Mouse (Mus musculus) hindbrain, embryonic 14.5 days (tissue): Measurements from ENCODE around the gene Polg2. TPM values are rescaled to one million over a fixed set of nuclear protein-coding genes. Genes with fewer than 3 reads are reported as not detected.
"Not testable (repeated sequence)": the region's sequence is repeated elsewhere in the genome, so short reads cannot be mapped to it uniquely, and the experiment has no call there.

Experiments used
- ATAC-seq: fragments of 200-750 bp; cut with Nextera tagmentation; 2 replicates; pipeline ENCODE4 v1.8.0; 2017; ENCODE audit warnings: moderate number of reproducible peaks, mild to moderate bottlenecking, moderate TSS enrichment, moderate library complexity; ENCODE audit not compliant: low FRiP score
- DNase-seq: peaks from one replicate; pipeline ENCODE4 v3.0.0-alpha.2; 2015; ENCODE audit warnings: low spot score
- H3K27ac ChIP-seq: fragments of 300-500 bp; sonication (generic); 2 replicates; pipeline ENCODE4 v1.5.1; 2014; ENCODE audit warnings: mild to moderate bottlenecking, moderate library complexity
- H3K27me3 ChIP-seq: fragments of 300-500 bp; sonication (generic); 2 replicates; pipeline ENCODE4 v1.6.1; 2014; ENCODE audit warnings: mild to moderate bottlenecking, low read length, mixed read lengths; ENCODE audit not compliant: control insufficient read depth, insufficient read depth
- H3K36me3 ChIP-seq: fragments of 300-500 bp; sonication (generic); replicated peaks from 2 replicates; pipeline ENCODE4 v1.6.1; 2014; ENCODE audit not compliant: control insufficient read depth, insufficient read depth
- H3K4me1 ChIP-seq: fragments of 300-500 bp; sonication (generic); replicated peaks from 2 replicates; pipeline ENCODE4 v1.6.1; 2014; ENCODE audit warnings: antibody characterized with exemption, low read length, mixed read lengths; ENCODE audit not compliant: control insufficient read depth, insufficient read depth
- H3K4me2 ChIP-seq: fragments of 300-500 bp; sonication (generic); replicated peaks from 2 replicates; pipeline ENCODE4 v1.6.1; 2014; ENCODE audit warnings: mild to moderate bottlenecking, moderate library complexity
- H3K4me3 ChIP-seq: fragments of 300-500 bp; sonication (generic); replicated peaks from 2 replicates; pipeline ENCODE4 v1.5.1; 2014; ENCODE audit warnings: mild to moderate bottlenecking, low read length
- H3K9ac ChIP-seq: fragments of 300-500 bp; sonication (generic); 2 replicates; pipeline ENCODE4 v1.6.1; 2014
- H3K9me3 ChIP-seq: fragments of 300-500 bp; sonication (generic); 2 replicates; pipeline ENCODE4 v1.6.1; 2016; ENCODE audit warnings: low read length; ENCODE audit not compliant: control insufficient read depth
- WGBS: fragments of 180-500 bp; shearing (Covaris S2); extraction: QIAGEN DNeasy Blood & Tissue Kit; methylation state at CpG from one replicate; pipeline ENCODE4 v1.1.7; 2014; 5-methylcytosine and 5-hydroxymethylcytosine counted together
- polyA plus RNA-seq: library from polyadenylated mRNA; unstranded; fragments of >200 nt; fragmentation: Nextera tagmentation; extraction: Ambion mirVana; gene quantifications from 2 replicates; pipeline ENCODE4 v1.2.1, GENCODE M21; 2014

Gene Polg2
- polyA plus RNA-seq, 1 experiment from 2014 or later: 9.7 TPM

- Histone ChIP-seq H3K9me3 (no peaks in the 10 kb centered on the region), H3K4me2 (no peak overlapping the region), H3K4me3 (no peak overlapping the region), H3K4me1 (no peaks in the 10 kb centered on the region), H3K36me3 (no peaks in the 10 kb centered on the region), H3K9ac (no peak overlapping the region), H3K27me3 (no peaks in the 10 kb centered on the region), H3K27ac (no peak overlapping the region)
- DNase-seq: no peak
- 66% methylated on average over 5 of the region's 5 CpGs for WGBS
- ATAC-seq: no peak
Measured at GRCm38 (mm10) chr11:106755583-106755982, 23.8 kb downstream of the Polg2 start.

DNA sequence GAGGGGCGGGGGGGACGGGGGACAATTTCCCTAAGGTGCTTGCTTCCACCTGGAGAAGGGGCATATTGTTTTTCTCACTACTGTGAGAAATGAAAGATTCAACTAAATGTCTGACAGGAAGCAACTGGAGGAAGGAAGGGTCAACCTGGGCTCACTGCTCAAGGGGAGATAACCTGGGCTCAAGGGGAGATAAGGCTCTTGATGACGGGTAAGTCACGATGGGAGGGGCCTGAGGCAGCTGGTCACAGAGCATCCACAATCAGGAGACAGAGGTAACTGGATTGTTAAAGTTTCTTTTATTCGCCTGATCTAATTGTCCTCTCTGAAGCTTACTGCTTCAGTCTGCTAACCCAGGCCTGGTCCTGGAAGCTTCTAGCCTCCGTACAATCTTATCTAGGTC is 26.0 kb downstream of the Polg2 start:
- Histone ChIP-seq H3K9me3 (no peaks in the 10 kb centered on the region), H3K27ac (no peak overlapping the region), H3K36me3 (no peaks in the 10 kb centered on the region), H3K4me3 (no peak overlapping the region), H3K9ac (no peak overlapping the region), H3K27me3 (no peaks in the 10 kb centered on the region), H3K4me1 (no peaks in the 10 kb centered on the region), H3K4me2 (no peak overlapping the region)
- WGBS: 89% methylated on average over 6 of the region's 6 CpGs
- DNase-seq (no peak), ATAC-seq (no peak)

DNA sequence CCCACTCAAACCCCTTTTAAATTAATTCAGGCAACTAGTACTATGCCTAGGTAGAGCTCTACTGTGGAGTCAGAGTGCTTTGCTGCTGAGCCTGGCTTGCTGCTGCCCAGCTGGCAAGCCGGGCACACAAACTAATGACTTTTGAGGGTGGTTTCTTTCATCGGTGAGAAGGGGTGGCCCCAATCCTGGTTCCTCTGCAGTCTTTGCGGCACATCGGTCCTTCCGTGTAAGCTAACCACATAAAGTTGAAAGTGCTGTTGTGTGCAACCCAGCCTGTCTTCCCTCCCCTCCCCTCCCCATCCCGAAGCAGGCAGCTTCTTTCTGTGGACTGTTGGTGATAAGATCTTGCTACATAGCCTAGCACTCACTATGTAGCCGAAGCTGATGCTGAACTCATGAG is 27.2 kb downstream of the Polg2 start:
- Histone ChIP-seq H3K36me3 (no peaks in the 10 kb centered on the region), H3K27ac (no peak overlapping the region), H3K4me3 (no peak overlapping the region), H3K27me3 (no peaks in the 10 kb centered on the region), H3K4me1 (no peaks in the 10 kb centered on the region), H3K4me2 (no peak overlapping the region), H3K9ac (no peak overlapping the region), H3K9me3 (no peaks in the 10 kb centered on the region)
- 92% methylated on average over 7 of the region's 7 CpGs for WGBS
- DNase-seq (no peak), ATAC-seq (no peak)

- DNase-seq: no peak
- no peaks in the 10 kb centered on the region for H3K27me3 ChIP-seq
- H3K4me1 ChIP-seq: no peaks in the 10 kb centered on the region
- no peak within 1 kb of the TSS for H3K4me3 ChIP-seq
- H3K9me3 ChIP-seq: no peaks in the 10 kb centered on the region
- H3K36me3 ChIP-seq: no peaks in the 10 kb centered on the region
- no peak within 1 kb of the TSS for H3K9ac ChIP-seq
- WGBS: 91% methylated on average over 17 of the region's 17 CpGs
- no peak for ATAC-seq
- H3K27ac ChIP-seq: no peak within 1 kb of the TSS
- no peak within 1 kb of the TSS for H3K4me2 ChIP-seq
Measured at GRCm38 (mm10) chr11:106751039-106752018, 28.0 kb downstream of the Polg2 start, which contains the start of gene Milr1. Milr1 (plus strand) TSS chr11:106751226.

- no peak within 1 kb of the TSS for H3K4me2 ChIP-seq
- 86% methylated on average over 13 of the region's 13 CpGs for WGBS
Measured at GRCm38 (mm10) chr11:106750121-106750751, 29.1 kb downstream of the Polg2 start, which contains the start of gene Pecam1. Pecam1 (minus strand) TSS chr11:106750628.

GRCm38 (mm10) chr11:106749557-106750120 is 29.7 kb downstream of the Polg2 start:
- H3K4me3 ChIP-seq, H3K9ac ChIP-seq, H3K27ac ChIP-seq, H3K9me3 ChIP-seq, H3K27me3 ChIP-seq, H3K36me3 ChIP-seq, ATAC-seq, H3K4me1 ChIP-seq, H3K4me2 ChIP-seq, DNase-seq: not testable (repeated sequence)
- 97% methylated on average over 7 of the region's 7 CpGs for WGBS

More at GRCm38 (mm10) chr11:106750121-106750751, 29.1 kb downstream of the Polg2 start, which contains the start of gene Pecam1:
- Histone ChIP-seq H3K36me3 (no peaks in the 10 kb centered on the region), H3K9me3 (no peaks in the 10 kb centered on the region), H3K9ac (no peak within 1 kb of the TSS), H3K27me3 (no peaks in the 10 kb centered on the region), H3K4me3 (no peak within 1 kb of the TSS), H3K4me1 (no peaks in the 10 kb centered on the region), H3K27ac (no peak within 1 kb of the TSS)
- ATAC-seq (no peak), DNase-seq (no peak)

DNA sequence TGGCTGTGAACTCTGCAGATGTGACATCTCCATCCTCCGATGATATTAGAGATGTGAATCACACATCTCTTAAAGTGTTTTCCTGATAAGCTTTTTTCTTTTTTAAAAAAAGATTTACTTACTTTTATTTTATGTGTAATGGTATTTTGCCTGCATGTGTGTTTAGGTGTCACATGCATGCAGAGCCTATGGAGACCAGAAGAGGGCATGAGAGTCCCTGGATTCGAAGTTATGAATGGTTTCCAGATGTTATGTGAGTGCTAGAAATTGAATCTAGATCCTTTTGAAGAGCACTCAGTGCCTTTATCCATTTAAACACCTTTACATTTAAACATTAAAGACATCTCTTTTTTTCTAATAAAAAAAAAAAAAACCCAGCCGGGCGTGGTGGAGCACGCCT is 34.4 kb downstream of the Polg2 start:
- Histone ChIP-seq H3K4me2 (no peak overlapping the region), H3K4me3 (no peak overlapping the region), H3K36me3 (no peaks in the 10 kb centered on the region), H3K4me1 (no peaks in the 10 kb centered on the region), H3K9me3 (no peaks in the 10 kb centered on the region), H3K9ac (no peak overlapping the region), H3K27me3 (no peaks in the 10 kb centered on the region), H3K27ac (no peak overlapping the region)
- DNase-seq (no peak), ATAC-seq (no peak)
- WGBS: 92% methylated on average over 5 of the region's 5 CpGs

GRCm38 (mm10) chr11:106742388-106742841 is 36.9 kb downstream of the Polg2 start:
- Histone ChIP-seq H3K4me1 (peaks cover 3% of the 10 kb centered on the region; the same call in 1 of the 2 replicates), H3K36me3 (no peaks in the 10 kb centered on the region), H3K9ac (no peak overlapping the region), H3K9me3 (no peaks in the 10 kb centered on the region), H3K4me2 (no peak overlapping the region), H3K27me3 (no peaks in the 10 kb centered on the region), H3K27ac (no peak overlapping the region), H3K4me3 (no peak overlapping the region)
- 45% methylated on average over 6 of the region's 6 CpGs for WGBS
- ATAC-seq: no peak
- peak; percentile 85 for DNase-seq

- H3K27me3 ChIP-seq: no peaks in the 10 kb centered on the region
- no peaks in the 10 kb centered on the region for H3K9me3 ChIP-seq
- DNase-seq (no peak), ATAC-seq (no peak)
- no peak overlapping the region for H3K9ac ChIP-seq
- no peaks in the 10 kb centered on the region for H3K36me3 ChIP-seq
- no peak overlapping the region for H3K4me2 ChIP-seq
- H3K4me3 ChIP-seq: no peak overlapping the region
- WGBS: 88% methylated on average over 3 of the region's 3 CpGs
- H3K27ac ChIP-seq: no peak overlapping the region
- H3K4me1 ChIP-seq: peaks cover 9% of the 10 kb centered on the region
Measured at GRCm38 (mm10) chr11:106741826-106742225, 37.5 kb downstream of the Polg2 start.
